Mouse (Mus musculus) ES-E14 (cell line): ENCODE measurements at regions not wholly inside any gene's neighbourhood (a gene's known extent, or its start where the extent isn't known, plus 50 kb on each side); places are given as distances from the start of the nearest gene placed in this dataset.
"Not testable (repeated sequence)": the region's sequence is repeated elsewhere in the genome, so short reads cannot be mapped to it uniquely, and the experiment has no call there.

ENCODE experiments used
- DNase-seq: peaks from one replicate; pipeline ENCODE4 v3.0.0-alpha.2; 2013; ENCODE audit warnings: low read depth, low spot score
- H3K27ac ChIP-seq: 2 replicates; pipeline ENCODE4 v1.5.1; 2012; ENCODE audit warnings: low read depth, mild to moderate bottlenecking, low read length, moderate library complexity, mixed read lengths; ENCODE audit not compliant: poor library complexity, insufficient read depth, severe bottlenecking
- H3K36me3 ChIP-seq: 2 replicates; pipeline ENCODE4 v1.6.1; 2012; ENCODE audit warnings: mild to moderate bottlenecking, low read length, moderate library complexity, mixed read lengths; ENCODE audit not compliant: control insufficient read depth, poor library complexity, insufficient read depth, severe bottlenecking
- H3K4me1 ChIP-seq, 2 experiments: fragments of 150-350 bp in 1 of 2; sonication (generic) in 1 of 2; 2 replicates each; pipeline ENCODE4 v1.6.1; 2012; ENCODE audit warnings: low read length in 2 of 2, mild to moderate bottlenecking in 1 of 2, mixed read lengths in 1 of 2; ENCODE audit not compliant: control insufficient read depth in 2 of 2, insufficient read depth in 2 of 2, poor library complexity in 1 of 2
- H3K4me3 ChIP-seq, 2 experiments: fragments of 150-350 bp in 1 of 2; sonication (generic) in 1 of 2; 2 replicates each; pipeline ENCODE4 v1.5.1; 2012; ENCODE audit warnings: low read length in 2 of 2, low read depth in 1 of 2, mild to moderate bottlenecking in 1 of 2, mixed read lengths in 1 of 2; ENCODE audit not compliant: insufficient read depth in 1 of 2, poor library complexity in 1 of 2, severe bottlenecking in 1 of 2
- H3K9ac ChIP-seq: 2 replicates; pipeline ENCODE4 v1.6.1; 2012; ENCODE audit warnings: low read depth, mild to moderate bottlenecking, low read length, mixed read lengths; ENCODE audit not compliant: poor library complexity, insufficient read depth, severe bottlenecking
- H3K9me3 ChIP-seq: fragments of 150-350 bp; sonication (generic); 2 replicates; pipeline ENCODE4 v1.6.1; 2012; ENCODE audit warnings: low read depth, mild to moderate bottlenecking, low read length; ENCODE audit not compliant: control insufficient read depth, insufficient read depth
- CHD2 ChIP-seq: IDR thresholded peaks from 2 replicates; pipeline ENCODE4 v1.6.1; 2014; ENCODE audit warnings: mild to moderate bottlenecking, low read depth, low read length, inconsistent platforms
- HCFC1 ChIP-seq: IDR thresholded peaks from 2 replicates; pipeline ENCODE4 v1.6.1; 2012; ENCODE audit warnings: low read length, inconsistent platforms, borderline replicate concordance; ENCODE audit not compliant: insufficient read depth
- MAFK ChIP-seq: IDR thresholded peaks from 2 replicates; pipeline ENCODE4 v1.6.1; 2014; ENCODE audit warnings: mild to moderate bottlenecking, low read depth, low read length, inconsistent platforms; ENCODE audit not compliant: insufficient read depth
- ZC3H11A ChIP-seq: IDR thresholded peaks from 2 replicates; pipeline ENCODE4 v1.6.1; 2012; ENCODE audit warnings: low read depth, mild to moderate bottlenecking, inconsistent platforms, low read length, borderline replicate concordance
- ZNF384 ChIP-seq: IDR thresholded peaks from 2 replicates; pipeline ENCODE4 v1.6.1; 2012; ENCODE audit warnings: low read depth, low read length, inconsistent platforms
- in situ Hi-C, 2 experiments: fragments of 600-800 bp; cut with MboI; formaldehyde crosslinking; loops; one replicate each; pipeline ENCODE4 v1.15.1; 2025; ENCODE audit warnings: low sequenced_read_pairs in 2 of 2, inconsistent platforms in 1 of 2; ENCODE audit not compliant: unreplicated experiment in 2 of 2

GRCm38 (mm10) chr2:146724924-146725555 is 130.6 kb upstream of the Kiz start:
- DNase-seq: no peak

GRCm38 (mm10) chr2:146728693-146729092 is 127.0 kb upstream of the Kiz start:
- no peak for DNase-seq
- no peak overlapping the region for H3K4me3 ChIP-seq
- TF ChIP-seq CHD2 (no peak), MAFK (no peak), HCFC1 (no peak), ZC3H11A (no peak), ZNF384 (no peak)
- no peak overlapping the region for H3K27ac ChIP-seq
- no peaks in the 10 kb centered on the region for H3K9me3 ChIP-seq
- H3K4me1 ChIP-seq: no peaks in the 10 kb centered on the region
- in situ Hi-C loops: no loop called here
- H3K9ac ChIP-seq: no peak overlapping the region
- no peaks in the 10 kb centered on the region for H3K36me3 ChIP-seq

More at GRCm38 (mm10) chr2:146724924-146725555, 130.6 kb upstream of the Kiz start:
- H3K27ac ChIP-seq: no peak overlapping the region
- H3K9ac ChIP-seq: no peak overlapping the region
- H3K4me3 ChIP-seq: no peak overlapping the region
- in situ Hi-C loops: no loop called here
- TF ChIP-seq ZC3H11A (no peak), MAFK (no peak), HCFC1 (no peak)
- no peaks in the 10 kb centered on the region for H3K36me3 ChIP-seq
- no peaks in the 10 kb centered on the region for H3K4me1 ChIP-seq
- H3K9me3 ChIP-seq: no peaks in the 10 kb centered on the region

DNA sequence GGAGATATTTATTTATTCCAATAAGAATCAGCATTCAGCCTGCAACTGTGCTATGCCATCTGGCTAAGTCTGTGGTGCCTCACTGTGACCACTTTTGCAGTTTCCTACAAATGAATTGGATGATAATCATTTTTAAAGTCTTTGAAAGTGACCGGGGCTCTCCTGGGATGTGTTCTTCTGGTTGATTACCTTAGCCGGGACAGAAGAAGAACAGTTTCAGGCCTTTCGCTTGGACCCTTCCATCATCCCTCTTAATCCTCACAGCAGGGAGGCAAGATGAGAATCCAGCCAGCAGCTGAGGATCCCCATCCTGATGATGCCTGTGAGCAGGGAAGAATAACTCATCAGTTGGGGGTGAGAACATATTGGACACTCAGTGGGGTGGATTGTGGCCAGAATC is 124.6 kb upstream of the Kiz start:
- no peak for TF ChIP-seq CHD2
- TF ChIP-seq ZNF384: no peak
- TF ChIP-seq ZC3H11A: no peak
- TF ChIP-seq MAFK: no peak
- no peak for TF ChIP-seq HCFC1

GRCm38 (mm10) chr2:146732891-146733290 is 122.8 kb upstream of the Kiz start:
- DNase-seq, H3K9me3 ChIP-seq, H3K4me1 ChIP-seq, H3K27ac ChIP-seq, H3K36me3 ChIP-seq, H3K4me3 ChIP-seq, in situ Hi-C loops, H3K9ac ChIP-seq: not testable (repeated sequence)

More for the DNA sequence above, 124.6 kb upstream of the Kiz start:
- Histone ChIP-seq H3K4me1 (no peaks in the 10 kb centered on the region), H3K9me3 (no peaks in the 10 kb centered on the region), H3K27ac (no peak overlapping the region), H3K4me3 (no peak overlapping the region), H3K36me3 (no peaks in the 10 kb centered on the region), H3K9ac (no peak overlapping the region)
- DNase-seq: no peak
- in situ Hi-C loops: no loop called here

- Histone ChIP-seq H3K4me3 (no peak overlapping the region), H3K9me3 (no peaks in the 10 kb centered on the region), H3K36me3 (no peaks in the 10 kb centered on the region), H3K27ac (no peak overlapping the region), H3K9ac (no peak overlapping the region), H3K4me1 (no peaks in the 10 kb centered on the region)
- no peak for TF ChIP-seq CHD2
- TF ChIP-seq HCFC1: no peak
- no peak for TF ChIP-seq MAFK
- no peak for TF ChIP-seq ZNF384
- no peak for TF ChIP-seq ZC3H11A
- DNase-seq: no peak
- in situ Hi-C loops: no loop called here
Measured at GRCm38 (mm10) chr2:146744396-146744795, 111.3 kb upstream of the Kiz start.
